Mouse (Mus musculus) hindbrain, embryonic 11.5 days (tissue): ENCODE measurements around the gene Pdlim5. TPM values are rescaled to one million over a fixed set of nuclear protein-coding genes. Genes with fewer than 3 reads are reported as not detected.
A peak's percentile ranks its signal among the peaks of the same experiment; 100 is the strongest.

Experiments
- ATAC-seq: fragments of 200-750 bp; cut with Nextera tagmentation; 2 replicates; pipeline ENCODE4 v1.8.0; 2017; ENCODE audit warnings: mild to moderate bottlenecking, moderate TSS enrichment, moderate library complexity; ENCODE audit not compliant: low FRiP score
- DNase-seq: peaks from one replicate; pipeline ENCODE4 v3.0.0-alpha.2; 2015; ENCODE audit warnings: low spot score
- H3K27ac ChIP-seq: fragments of 300-500 bp; sonication (generic); 2 replicates; pipeline ENCODE4 v1.5.1; 2014; ENCODE audit warnings: mild to moderate bottlenecking, low read depth, low read length
- H3K27me3 ChIP-seq: fragments of 300-500 bp; sonication (generic); 2 replicates; pipeline ENCODE4 v1.6.1; 2014; ENCODE audit warnings: mild to moderate bottlenecking, low read length, moderate library complexity, mixed read lengths; ENCODE audit not compliant: control insufficient read depth, insufficient read depth
- H3K36me3 ChIP-seq: fragments of 300-500 bp; sonication (generic); 2 replicates; pipeline ENCODE4 v1.6.1; 2014; ENCODE audit warnings: mild to moderate bottlenecking, low read length, moderate library complexity, mixed read lengths; ENCODE audit not compliant: control insufficient read depth, insufficient read depth
- H3K4me1 ChIP-seq: fragments of 300-500 bp; sonication (generic); replicated peaks from 2 replicates; pipeline ENCODE4 v1.6.1; 2014; ENCODE audit warnings: low read length, mixed read lengths; ENCODE audit not compliant: control insufficient read depth, insufficient read depth
- H3K4me2 ChIP-seq: fragments of 300-500 bp; sonication (generic); replicated peaks from 2 replicates; pipeline ENCODE4 v1.6.1; 2014; ENCODE audit warnings: mild to moderate bottlenecking, low read depth, low read length
- H3K4me3 ChIP-seq: fragments of 300-500 bp; sonication (generic); 2 replicates; pipeline ENCODE4 v1.5.1; 2014; ENCODE audit warnings: low read depth, low read length
- H3K9ac ChIP-seq: fragments of 300-500 bp; sonication (generic); 2 replicates; pipeline ENCODE4 v1.6.1; 2014; ENCODE audit warnings: low read depth, low read length
- H3K9me3 ChIP-seq: fragments of 300-500 bp; sonication (generic); 2 replicates; pipeline ENCODE4 v1.6.1; 2016; ENCODE audit warnings: low read length; ENCODE audit not compliant: control insufficient read depth
- WGBS: fragments of 180-500 bp; shearing (Covaris S2); extraction: QIAGEN DNeasy Blood & Tissue Kit; methylation state at CpG from one replicate; pipeline ENCODE4 v1.1.7; 2014; 5-methylcytosine and 5-hydroxymethylcytosine counted together
- polyA plus RNA-seq: library from polyadenylated mRNA; unstranded; fragments of >200 nt; fragmentation: Nextera tagmentation; extraction: Ambion mirVana; gene quantifications from 2 replicates; pipeline ENCODE4 v1.2.1, GENCODE M21; 2014

The Pdlim5 gene
- polyA plus RNA-seq, 1 experiment from 2014 or later = 20.4 TPM

GRCm38 (mm10) chr3:142422229-142422628, 26.7 kb upstream of the Pdlim5 start:
- no peak for ATAC-seq
- Histone ChIP-seq H3K27me3 (no peaks in the 10 kb centered on the region), H3K4me3 (no peak overlapping the region), H3K36me3 (no peaks in the 10 kb centered on the region), H3K9ac (no peak overlapping the region), H3K9me3 (no peaks in the 10 kb centered on the region), H3K4me2 (no peak overlapping the region), H3K4me1 (no peaks in the 10 kb centered on the region), H3K27ac (no peak overlapping the region)
- WGBS = 86% methylated on average over 4 of the region's 4 CpGs
- DNase-seq = no peak

GRCm38 (mm10) chr3:142421470-142421869, 26.0 kb upstream of the Pdlim5 start:
- WGBS = 90% methylated on average over 3 of the region's 3 CpGs
- Histone ChIP-seq H3K27me3 (no peaks in the 10 kb centered on the region), H3K4me3 (no peak overlapping the region), H3K4me2 (no peak overlapping the region), H3K9ac (no peak overlapping the region), H3K4me1 (no peaks in the 10 kb centered on the region), H3K36me3 (no peaks in the 10 kb centered on the region), H3K27ac (no peak overlapping the region), H3K9me3 (no peaks in the 10 kb centered on the region)
- DNase-seq (no peak), ATAC-seq (no peak)

GRCm38 (mm10) chr3:142417996-142418395, 22.5 kb upstream of the Pdlim5 start:
- Histone ChIP-seq H3K27me3 (no peaks in the 10 kb centered on the region), H3K9ac (no peak overlapping the region), H3K9me3 (no peaks in the 10 kb centered on the region), H3K27ac (no peak overlapping the region), H3K4me3 (no peak overlapping the region), H3K4me1 (no peaks in the 10 kb centered on the region), H3K36me3 (no peaks in the 10 kb centered on the region), H3K4me2 (no peak overlapping the region)
- ATAC-seq = no peak
- WGBS = 81% methylated on average over 3 of the region's 3 CpGs
- no peak for DNase-seq

- Histone ChIP-seq H3K9me3 (no peaks in the 10 kb centered on the region), H3K4me3 (no peak overlapping the region), H3K27me3 (no peaks in the 10 kb centered on the region), H3K36me3 (no peaks in the 10 kb centered on the region), H3K9ac (no peak overlapping the region), H3K4me2 (no peak overlapping the region), H3K27ac (no peak overlapping the region), H3K4me1 (no peaks in the 10 kb centered on the region)
- DNase-seq = no peak
- WGBS = 89% methylated on average over 4 of the region's 4 CpGs
- ATAC-seq = no peak
Measured at GRCm38 (mm10) chr3:142413345-142413885, 17.9 kb upstream of the Pdlim5 start.

GRCm38 (mm10) chr3:142410930-142411329, 15.4 kb upstream of the Pdlim5 start:
- Histone ChIP-seq H3K27me3 (no peaks in the 10 kb centered on the region), H3K27ac (no peak overlapping the region), H3K9ac (no peak overlapping the region), H3K4me2 (no peak overlapping the region), H3K4me1 (no peaks in the 10 kb centered on the region), H3K36me3 (no peaks in the 10 kb centered on the region), H3K9me3 (no peaks in the 10 kb centered on the region), H3K4me3 (no peak overlapping the region)
- ATAC-seq (no peak), DNase-seq (no peak)

GRCm38 (mm10) chr3:142394796-142395508, 544 bp downstream of the Pdlim5 start:
- Histone ChIP-seq H3K4me3 (peak overlapping the region; percentile 71), H3K4me1 (no peaks in the 10 kb centered on the region), H3K9me3 (no peaks in the 10 kb centered on the region), H3K9ac (peak overlapping the region; percentile 67), H3K4me2 (peak overlapping the region; percentile 85), H3K27me3 (no peaks in the 10 kb centered on the region), H3K27ac (peak overlapping the region; percentile 19; the same call in 1 of the 2 replicates), H3K36me3 (no peaks in the 10 kb centered on the region)
- ATAC-seq (peak; percentile 88), DNase-seq (peak; percentile 62)
- WGBS = under 1% methylated on average over 54 of the region's 64 CpGs

GRCm38 (mm10) chr3:142394000-142394411, 1.5 kb downstream of the Pdlim5 start:
- Histone ChIP-seq H3K27ac (no peak overlapping the region), H3K9ac (no peak overlapping the region), H3K27me3 (no peaks in the 10 kb centered on the region), H3K4me1 (no peaks in the 10 kb centered on the region), H3K4me3 (no peak overlapping the region), H3K36me3 (no peaks in the 10 kb centered on the region), H3K4me2 (peak overlapping the region; percentile 85; the same call in 1 of the 2 replicates), H3K9me3 (no peaks in the 10 kb centered on the region)
- ATAC-seq (no peak), DNase-seq (peak; percentile 15)
- WGBS = 54% methylated on average over 9 of the region's 9 CpGs

- H3K4me2 ChIP-seq = no peak overlapping the region
- no peak for DNase-seq
- H3K27me3 ChIP-seq = no peaks in the 10 kb centered on the region
- H3K4me3 ChIP-seq = no peak overlapping the region
- no peaks in the 10 kb centered on the region for H3K36me3 ChIP-seq
- H3K9me3 ChIP-seq = no peaks in the 10 kb centered on the region
- 70% methylated on average over 5 of the region's 5 CpGs for WGBS
- no peak for ATAC-seq
- H3K4me1 ChIP-seq = no peaks in the 10 kb centered on the region
- H3K27ac ChIP-seq = no peak overlapping the region
- no peak overlapping the region for H3K9ac ChIP-seq
Measured at GRCm38 (mm10) chr3:142391531-142391930, 4.0 kb downstream of the Pdlim5 start.

- Histone ChIP-seq H3K4me1 (no peaks in the 10 kb centered on the region), H3K9me3 (no peaks in the 10 kb centered on the region), H3K27me3 (no peaks in the 10 kb centered on the region), H3K9ac (no peak overlapping the region), H3K36me3 (no peaks in the 10 kb centered on the region), H3K4me2 (no peak overlapping the region), H3K27ac (no peak overlapping the region), H3K4me3 (no peak overlapping the region)
- ATAC-seq (no peak), DNase-seq (no peak)
- 47% methylated on average over 2 of the region's 2 CpGs for WGBS
Measured at GRCm38 (mm10) chr3:142390288-142390687, 5.2 kb downstream of the Pdlim5 start.
